Mouse (Mus musculus) frontal cortex, postnatal 36 days (tissue): ENCODE measurements at regions not wholly inside any gene's neighbourhood (a gene's known extent, or its start where the extent isn't known, plus 50 kb on each side); places are given as distances from the start of the nearest gene placed in this dataset.

Experiments
- DNase-seq, 2 experiments: peaks; one replicate each; pipeline ENCODE4 v3.0.0; 2022; ENCODE audit warnings: low spot score in 2 of 2

DNA sequence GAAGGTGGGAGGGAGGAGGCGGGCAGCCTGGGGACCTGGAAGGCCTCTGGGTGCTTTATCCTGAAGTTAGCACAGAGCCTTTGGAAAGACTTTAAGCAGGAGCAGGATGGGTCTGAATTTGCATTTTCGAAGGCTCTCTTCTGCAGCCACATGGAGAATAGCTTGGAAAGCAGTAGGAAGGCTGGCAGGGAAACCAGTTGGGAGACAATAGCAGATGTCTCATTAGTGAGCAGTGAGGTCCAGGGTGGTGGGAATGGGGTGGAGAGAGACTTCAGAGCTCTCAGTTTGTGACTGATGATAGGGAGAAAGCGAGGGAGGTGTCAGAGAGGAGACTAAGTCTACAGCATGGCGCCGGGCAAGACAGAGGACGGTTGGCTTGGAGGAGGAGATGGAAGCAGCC lies 199.1 kb downstream of the Cbln1 start:
- DNase-seq: no peak

DNA sequence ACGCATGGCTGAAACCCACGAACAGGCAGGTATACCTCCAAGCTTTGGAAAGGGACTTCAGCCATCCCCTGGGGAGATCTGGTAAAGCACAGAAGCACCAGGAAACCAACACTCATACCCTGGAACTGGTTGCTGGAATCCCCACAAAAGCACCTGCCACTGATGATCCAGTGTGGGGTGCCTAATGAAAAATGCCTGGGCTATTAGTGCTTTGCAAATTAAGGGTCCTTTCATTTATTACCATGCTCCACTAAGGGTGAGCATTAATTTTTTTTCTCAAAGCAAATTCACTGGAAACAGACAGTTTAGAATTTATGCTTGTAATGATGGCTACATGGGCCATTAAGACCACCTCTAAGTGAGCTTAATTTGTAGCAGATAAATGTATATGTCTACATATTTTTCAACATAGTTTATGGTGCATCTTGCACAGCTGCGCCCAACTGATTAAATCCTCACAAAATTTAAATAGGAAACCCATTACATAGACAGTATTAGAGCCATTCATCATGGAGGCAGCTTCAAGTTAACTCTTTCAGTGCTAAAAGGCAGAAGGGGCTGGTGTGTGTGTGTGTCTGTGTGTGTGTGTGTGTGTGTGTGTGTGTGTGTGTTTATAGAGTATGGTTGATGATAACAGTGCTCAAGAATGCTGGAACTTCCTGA lies 201.8 kb downstream of the Cbln1 start:
- DNase-seq: no peak

DNA sequence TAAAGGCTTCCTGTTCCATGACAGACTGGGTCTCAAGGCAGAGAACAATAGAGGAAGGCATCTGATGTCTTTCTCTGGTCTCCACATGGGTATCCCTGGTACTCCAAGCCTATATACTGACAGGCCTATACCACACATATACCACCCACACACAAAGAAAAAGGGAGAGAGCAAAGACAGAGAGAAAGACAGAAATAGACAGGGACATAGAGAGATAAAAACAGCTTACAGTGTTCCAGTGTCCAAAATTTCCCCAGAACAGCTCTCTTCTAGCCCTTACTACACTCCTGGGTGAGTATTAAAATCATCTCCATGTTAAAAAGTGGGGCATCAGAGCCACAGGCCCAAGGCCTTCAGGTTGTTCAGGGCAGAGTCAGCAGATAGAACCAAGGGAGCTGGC lies 204.2 kb downstream of the Cbln1 start:
- peak in 1 of 2 experiments; percentile 2 for DNase-seq

DNA sequence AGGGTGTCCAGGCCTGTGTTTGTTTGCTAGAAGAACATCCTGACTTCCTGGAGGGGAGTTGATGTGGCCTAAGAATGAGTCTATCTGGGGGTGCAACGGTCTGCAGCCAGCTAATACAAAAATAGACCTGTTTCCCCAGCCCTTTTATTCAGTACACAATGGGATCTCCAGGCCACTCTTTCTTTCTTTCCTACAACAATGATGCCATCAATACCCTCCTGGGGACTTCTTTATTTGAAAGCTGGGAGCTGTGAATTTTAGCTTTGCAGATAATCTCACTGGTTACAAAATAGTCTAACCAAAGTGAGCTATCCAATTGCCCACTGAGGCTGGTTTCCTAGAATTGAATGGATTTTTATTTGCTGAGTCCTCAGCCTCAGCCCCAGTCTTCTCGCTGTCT lies 207.4 kb downstream of the Cbln1 start:
- DNase-seq: no peak

DNA sequence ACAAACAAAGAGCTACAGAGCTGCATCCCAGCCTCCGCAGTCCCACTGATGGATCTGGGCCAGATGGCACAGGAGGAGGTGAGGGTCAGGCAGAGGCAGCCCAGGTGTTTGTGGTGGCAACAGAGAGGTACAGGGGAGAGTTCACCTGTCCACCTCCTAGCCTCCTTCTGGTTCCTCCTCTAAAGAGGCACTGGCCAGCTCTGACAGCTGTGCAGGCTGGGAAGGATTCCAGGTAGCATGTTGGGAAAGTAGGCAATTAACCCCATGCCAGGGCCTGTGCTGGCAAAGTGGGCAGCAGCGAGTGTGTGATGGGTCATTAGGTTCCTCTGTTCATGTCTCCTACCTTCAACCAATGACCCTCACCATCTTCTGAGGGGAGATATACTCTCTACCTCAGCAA lies 212.1 kb downstream of the Cbln1 start:
- DNase-seq: no peak

DNA sequence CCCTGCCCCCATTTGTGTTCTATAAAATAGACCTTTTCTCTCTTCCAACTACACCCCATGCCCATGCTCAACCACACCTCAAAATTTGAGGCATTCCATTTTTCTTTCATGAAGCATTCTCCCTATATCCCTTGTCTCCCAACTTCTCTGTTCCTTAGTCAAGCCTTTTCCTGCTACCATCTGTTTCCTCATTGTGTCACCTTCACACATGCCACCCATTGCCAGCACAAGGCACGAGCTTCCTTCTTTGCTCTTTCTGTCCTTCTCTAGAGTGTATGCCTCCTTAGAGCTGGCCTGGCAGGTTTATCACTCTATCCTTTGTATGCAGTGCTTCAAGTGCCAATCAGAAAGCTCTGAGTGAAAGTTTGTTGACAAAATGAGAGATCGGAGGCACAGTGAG lies 229.7 kb downstream of the Cbln1 start:
- peak in 1 of 2 experiments; percentile 19 for DNase-seq

DNA sequence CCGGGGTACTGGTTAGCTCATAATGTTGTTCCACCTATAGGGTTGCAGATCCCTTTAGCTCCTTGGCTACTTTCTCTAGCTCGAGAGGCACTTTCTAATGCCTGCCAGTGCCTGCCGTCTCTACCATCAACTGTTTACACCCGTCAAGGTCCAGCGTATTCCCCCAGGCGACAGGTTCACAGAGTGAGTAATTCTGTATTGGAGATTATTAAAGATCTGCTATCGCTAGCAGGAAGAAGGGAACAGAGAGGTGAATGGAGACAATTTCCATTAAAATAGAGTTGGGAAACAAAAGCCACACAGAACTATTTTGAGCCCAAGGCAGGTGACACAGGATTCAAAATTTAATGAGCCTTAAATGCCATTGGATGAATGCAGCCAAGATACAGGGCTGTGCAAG lies 235.2 kb downstream of the Cbln1 start:
- DNase-seq: no peak

DNA sequence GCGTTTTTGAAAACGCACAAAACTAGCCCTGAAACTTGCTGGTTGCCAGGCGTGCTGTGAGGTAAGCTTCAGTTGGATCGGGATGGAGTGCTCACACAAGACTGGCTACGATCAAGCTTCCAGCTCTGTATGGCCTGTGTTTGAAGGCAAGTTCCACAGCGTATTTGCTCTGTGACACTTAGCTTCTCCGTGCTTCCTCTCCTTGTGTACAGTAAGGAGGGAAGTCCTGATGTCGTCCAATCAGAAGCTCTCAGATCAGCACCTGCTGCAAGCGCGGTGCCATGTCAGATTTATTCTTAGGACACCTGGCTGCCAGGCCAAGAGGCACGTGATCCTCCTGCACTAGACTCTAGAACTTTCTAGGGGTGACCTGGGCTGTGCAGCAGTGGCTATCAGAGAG lies 236.0 kb downstream of the Cbln1 start:
- no peak for DNase-seq

DNA sequence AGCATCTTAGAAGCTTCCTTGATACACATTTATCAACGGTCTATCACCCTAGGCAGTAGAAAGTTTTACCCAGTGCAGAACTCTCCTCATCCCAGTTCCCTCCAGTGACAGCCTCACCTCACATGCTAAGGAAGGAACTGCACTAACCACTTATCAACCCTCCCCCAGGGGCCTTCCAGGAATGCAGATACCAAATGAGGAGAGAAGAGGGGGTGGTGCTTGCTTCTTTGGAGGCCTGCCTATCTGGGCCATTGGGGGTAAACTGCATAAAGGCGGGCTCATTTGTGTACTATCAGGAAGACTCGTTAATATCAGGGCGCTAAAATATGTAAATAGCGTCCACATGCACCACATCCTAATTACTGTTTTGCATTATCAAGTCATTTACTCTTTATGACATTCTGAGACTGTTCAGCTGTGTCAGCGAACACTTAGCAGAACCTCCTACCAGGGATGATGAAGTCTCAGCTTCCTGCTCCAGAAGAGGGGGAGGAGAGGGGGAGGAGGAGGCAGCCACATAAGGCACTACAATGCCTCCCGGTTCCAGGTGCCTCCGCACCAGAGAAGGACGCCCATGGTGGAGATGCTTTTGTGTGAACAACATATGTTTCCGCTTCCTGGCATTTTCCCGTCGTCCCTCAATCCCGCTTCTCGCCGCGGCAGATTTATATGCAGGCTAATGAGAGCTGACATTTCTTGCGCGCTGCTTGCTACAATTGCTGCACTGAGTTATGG lies 236.9 kb downstream of the Cbln1 start:
- DNase-seq: peak; percentile 45 to 54

DNA sequence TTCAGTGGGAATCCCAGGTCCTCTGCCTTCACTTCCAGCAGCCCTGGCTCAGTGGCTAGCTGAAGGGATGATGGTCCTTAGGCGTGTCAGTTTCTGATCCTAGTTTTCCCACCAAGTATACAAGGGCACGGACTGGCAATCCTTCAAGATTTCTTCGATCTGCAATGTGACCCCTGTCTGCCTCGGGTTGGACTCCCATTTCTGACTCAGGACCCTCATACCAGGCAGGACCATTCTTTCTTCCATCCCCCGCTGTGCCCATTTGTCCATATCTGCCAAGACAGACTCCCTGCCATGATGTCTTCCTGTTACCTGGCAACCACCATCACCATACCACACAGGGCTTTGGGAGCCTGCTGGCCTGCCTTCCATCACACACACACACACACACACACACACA lies 238.1 kb downstream of the Cbln1 start:
- DNase-seq: no peak

DNA sequence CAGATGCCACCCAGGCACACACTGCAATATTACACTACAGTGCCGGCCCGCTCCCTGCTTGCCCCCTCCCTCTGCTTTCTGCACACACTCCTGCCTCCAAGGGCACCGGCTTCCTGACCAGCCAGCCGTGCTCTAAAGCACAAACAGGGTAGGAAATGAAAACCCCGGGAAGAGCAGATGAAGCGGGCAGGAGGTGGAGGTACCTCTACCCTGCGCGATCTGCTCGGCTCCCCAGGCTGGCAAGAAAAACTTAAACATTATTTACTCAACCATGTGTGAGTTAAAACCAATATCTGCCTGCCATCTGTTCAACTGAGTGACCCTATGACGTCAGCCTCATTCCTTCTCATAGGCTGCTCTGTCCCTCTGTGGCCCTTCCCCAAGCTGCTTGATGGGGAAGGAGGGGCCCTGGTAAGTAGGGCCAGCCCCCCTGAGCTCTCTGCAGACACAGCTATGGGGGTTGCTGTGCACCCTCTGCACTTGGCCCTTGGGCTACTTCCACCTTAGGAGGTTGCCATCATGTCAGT lies 238.5 kb downstream of the Cbln1 start:
- no peak for DNase-seq

DNA sequence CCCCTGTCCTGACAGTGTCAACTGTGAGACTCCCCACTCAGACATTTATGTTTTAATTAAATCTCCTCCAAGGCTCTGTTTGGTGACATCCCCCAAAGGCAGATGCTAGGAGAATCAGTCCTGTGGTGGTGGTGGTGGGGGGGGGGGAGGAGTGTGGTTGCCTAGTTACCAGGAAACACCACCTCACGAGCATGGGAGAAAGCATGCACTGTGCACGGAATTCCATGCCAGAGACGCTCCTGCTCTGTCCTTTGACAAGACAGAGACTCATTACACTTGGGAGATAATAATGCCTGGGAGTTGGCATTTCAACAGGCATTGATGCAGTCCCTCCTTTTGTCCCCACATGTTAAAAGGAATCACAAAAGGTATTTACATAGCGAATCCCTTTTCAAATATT lies 240.6 kb downstream of the Cbln1 start:
- DNase-seq: peak in 1 of 2 experiments; percentile 9

DNA sequence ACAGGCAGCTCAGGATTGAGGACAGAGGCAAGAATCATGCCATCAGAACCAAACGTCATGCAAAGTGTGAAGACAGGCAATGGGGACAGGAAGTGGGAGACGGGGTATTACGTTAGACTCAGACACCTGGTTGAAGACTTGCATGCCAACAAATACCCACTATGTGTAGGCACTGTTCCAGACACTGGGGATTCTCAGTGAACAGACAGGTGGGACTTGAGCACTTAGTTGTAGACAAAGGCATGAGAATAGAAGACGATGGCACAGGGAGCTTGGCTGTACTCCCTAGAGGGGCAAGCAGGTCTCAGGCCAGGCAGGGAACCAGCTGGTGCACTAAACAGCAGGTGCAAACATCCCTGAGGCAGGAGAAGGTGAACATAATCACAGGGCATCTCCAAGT lies 242.3 kb downstream of the Cbln1 start:
- DNase-seq: no peak

DNA sequence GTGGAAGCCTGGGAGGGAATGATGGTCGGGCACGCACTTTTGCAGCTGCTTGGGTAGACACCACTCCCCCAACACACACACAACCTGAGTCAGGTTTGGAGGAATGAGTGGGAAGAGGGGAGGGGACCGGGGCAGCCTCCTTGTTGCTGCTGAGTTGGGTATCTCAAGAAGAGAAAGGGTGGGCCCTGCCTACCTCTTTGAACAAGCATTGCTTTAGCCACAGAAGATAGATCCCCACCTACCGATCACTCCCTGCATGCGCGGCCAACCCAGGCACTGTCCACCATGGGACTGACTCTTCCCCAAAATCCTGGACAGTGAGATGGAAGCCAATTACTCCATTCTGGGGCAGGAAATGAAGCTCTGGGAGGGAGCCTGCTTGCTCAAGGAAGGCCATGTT lies 243.2 kb downstream of the Cbln1 start:
- no peak for DNase-seq

DNA sequence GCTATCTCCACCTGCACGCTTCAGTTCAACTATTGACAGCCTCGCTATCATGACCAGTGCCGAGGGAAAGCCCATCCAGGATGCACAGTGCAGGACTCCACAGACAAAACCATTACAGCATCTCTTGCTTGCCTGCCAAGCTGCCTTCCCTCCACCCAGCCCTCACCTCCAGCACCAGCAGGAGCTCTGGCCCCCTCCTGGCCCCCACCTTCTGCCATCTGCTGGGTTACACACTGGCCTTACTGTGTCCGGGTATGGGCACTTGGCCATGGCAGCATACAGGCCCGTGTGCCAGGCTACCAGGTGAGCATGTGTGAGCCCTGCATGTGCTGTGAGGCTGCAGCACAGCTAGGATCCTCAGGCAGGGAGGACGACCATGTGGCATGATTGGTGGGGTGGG lies 243.6 kb downstream of the Cbln1 start:
- DNase-seq: no peak

DNA sequence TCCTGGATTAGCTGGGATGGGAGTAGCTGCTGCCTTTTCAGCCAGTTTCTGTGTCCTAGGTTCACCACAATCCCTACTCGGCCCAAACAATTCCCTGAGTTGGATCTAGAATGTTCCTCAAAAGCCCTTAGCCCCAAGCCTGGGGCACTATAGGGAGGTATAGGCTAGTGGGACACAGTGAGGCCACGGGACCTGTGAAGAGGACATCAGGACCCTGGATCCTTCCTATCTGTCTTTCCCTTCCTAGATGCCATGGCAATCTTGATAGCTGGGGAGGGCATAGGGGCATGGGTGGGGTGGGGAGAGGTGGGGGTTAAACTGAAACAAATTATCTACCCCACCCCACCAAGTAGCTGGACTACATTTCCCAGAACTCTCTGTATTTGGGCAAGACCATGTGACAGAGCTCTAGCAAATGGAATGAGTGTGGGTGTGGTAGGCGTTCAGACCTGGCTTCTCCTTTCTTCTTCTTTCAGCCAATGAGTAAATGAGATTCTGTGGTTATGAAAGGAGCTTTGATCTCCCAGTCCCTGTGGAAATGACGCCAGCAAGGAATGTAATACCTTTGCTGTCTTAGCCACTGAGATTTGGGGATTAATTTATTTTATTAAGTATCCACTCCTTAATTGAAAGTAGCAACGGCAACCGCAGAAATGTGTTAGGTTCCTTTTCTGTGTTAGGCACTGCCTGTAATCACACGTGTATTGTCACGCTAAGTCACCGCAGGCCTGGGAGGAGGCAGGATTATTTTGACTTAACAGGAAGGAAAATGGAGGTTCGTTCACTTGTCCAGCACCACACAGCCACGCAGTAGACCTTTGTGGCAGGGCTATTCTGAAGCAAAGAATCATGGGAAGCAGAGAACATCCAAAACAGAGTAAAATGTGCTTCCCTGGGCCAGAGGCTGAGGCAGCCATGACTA lies 246.6 kb downstream of the Cbln1 start:
- DNase-seq: no peak

DNA sequence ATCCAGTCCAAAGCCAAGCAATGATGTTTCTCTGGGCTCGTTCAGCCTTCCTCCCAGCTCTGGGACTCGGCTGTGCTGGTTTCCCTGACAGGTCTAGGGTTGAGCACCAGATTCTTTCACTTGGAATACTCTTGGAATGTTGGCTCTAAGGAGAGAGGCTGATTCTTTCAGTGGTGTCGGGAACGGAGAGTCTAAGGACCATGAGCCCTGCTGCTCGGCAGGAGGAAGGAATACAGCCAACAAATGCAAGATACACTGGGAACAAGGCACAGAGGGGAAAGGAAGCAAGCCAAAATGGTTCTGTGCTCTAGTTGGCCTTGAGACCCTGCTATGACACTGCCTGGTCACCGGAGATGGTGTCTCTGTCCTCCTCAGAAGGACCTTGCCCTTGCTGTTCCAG lies 251.8 kb downstream of the Cbln1 start:
- no peak for DNase-seq

DNA sequence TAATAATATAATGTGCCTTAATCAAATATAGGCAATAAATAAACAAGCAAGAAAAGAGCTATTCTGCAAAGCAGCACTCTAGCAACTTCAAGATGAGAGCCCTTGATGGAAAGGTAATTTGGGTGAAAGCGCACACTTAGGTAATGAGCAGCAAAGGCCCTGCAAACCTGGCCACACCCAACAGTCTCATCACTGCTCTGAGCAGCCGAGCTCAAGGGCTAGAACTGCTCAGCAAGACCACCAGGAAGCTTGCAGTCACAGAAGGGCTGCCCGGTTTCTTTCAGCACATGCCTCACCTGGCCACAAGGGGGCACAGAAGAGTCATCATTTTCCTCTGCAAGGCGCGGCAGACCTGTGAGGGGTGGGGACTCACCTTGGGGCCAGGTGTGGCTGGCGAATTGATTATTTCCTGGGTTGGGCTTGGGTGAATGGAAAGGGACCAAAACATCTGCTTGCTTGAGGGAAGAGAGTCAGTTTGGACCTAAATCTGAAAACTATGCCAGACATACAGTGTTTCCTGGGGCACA lies 253.4 kb downstream of the Cbln1 start:
- peak in 1 of 2 experiments; percentile 15 for DNase-seq

DNA sequence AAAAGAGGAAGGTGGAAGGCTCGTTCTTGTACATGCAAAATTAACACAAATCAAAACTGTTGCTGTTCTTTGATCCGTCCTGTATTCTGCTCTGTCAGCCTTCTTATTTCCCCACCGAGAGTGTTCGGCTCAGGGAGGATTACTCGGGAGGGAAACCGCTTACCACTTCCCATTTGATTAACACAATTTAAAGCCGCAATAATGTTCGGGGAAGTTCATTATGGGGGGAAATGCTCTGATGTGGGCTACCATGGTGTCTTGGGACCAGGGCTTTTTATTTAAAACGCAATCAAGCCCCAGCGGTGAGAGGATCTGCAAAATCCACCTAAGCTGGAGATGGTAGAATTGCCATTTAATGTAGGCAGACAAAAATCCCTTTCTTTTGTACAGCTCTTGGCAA lies 257.4 kb downstream of the Cbln1 start:
- DNase-seq: no peak

DNA sequence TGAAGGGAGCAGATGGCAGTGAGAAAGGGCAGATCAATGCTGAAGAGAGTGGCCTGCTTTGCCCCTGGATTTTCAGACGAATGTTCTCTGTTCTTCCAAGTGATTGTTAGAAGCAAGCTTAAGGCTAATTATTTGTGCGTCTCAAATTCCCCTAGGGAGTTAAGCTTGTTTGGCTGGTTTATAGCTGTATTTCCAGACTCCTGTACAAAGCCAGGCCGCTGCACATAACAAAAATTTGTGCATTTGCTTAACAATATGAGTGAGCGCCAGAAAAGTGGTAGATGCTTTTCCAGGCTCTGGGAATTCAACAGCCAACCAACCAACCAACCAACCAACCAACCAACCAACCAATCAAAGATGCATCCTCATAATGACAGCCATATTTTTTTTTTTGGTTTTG lies 261.9 kb downstream of the Cbln1 start:
- DNase-seq: no peak

DNA sequence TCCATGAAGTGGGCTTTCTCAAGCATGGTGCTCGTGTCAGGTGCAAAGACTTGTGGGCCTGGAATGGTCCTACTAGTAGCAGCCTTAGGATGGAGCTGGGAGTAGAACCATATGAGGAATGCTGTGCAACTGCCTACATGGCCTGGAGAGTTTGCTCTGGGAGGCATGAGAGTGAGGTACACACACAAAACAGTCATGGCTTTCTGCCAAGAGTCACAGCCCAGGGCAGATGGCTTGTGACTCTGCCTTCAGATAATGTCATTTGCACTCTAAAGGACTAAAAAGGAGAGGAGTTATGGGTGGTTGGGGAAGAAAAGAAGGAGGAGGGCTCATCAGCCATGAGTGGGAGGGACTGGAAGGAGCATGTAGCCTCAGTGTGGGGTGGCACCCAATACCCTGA lies 263.1 kb downstream of the Cbln1 start:
- no peak for DNase-seq

DNA sequence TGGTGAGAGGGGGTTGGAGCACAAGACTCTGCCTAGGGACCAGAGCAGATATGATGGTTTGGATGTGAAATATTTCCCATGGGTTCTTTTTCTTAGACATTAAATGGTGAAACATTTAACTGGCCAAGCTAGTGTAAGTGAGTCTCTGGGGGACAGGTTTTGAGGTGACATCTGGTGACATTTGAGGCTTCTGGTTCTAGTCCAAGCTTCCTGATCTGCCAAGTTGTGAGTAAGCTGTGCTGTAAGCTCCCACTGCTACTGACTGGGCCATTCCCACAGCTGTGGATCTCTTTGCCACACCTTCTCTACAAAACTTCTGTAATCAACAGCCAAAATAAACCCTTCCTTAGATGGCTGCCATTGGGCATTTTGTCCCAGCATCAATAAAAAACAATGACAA lies 264.4 kb downstream of the Cbln1 start:
- no peak for DNase-seq
